Mouse (Mus musculus) gastrocnemius, adult 18-20 months (tissue): ENCODE data around the gene Hmcn2. TPM values are rescaled to one million over a fixed set of nuclear protein-coding genes. Genes with fewer than 3 reads are reported as not detected.

ENCODE experiments used
- DNase-seq: peaks from one replicate; pipeline ENCODE4 v3.0.0; 2021; ENCODE audit warnings: low spot score
- total RNA-seq, 2 experiments: library from RNA; stranded (reverse); gene quantifications; 2 replicates each; pipeline ENCODE4 v1.2.3; 2021

The Hmcn2 gene
- total RNA-seq, 2 experiments from 2014 or later = 25.9 to 30.7 TPM

DNA sequence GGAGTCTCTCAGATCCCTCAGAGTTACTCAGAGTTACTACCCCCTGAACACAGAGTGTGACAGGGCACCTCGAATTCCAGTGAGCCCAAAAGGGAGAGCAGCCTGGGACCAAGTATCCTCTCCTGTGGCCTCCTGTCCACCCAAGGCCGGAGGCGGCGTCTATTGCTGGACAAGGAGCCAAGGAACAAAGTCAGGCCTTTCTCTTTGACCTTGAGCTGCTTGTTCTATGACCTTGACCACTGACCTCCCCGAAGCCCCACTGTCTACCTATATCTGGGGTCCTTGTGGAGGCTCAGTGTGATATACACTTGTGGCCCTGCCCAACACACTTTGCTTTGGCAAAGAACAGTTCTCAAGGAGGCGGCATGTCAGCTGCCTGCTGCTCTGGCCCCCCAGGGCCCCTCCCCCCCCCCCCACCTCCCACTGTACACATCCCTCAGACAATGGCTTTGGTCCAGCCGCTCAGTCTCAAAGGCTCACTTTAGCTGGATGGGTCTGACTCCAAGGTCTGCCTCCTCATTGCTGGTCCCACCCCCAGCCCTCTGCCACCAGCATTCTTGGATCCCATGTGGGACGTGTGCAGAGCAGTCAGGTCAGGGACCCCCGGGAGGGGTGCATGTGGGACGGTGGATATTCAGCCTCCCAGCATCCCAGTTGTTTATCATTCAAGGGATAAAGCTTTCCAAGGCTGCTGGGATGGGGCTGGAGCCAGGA is 162.0 kb downstream of the Hmcn2 start:
- no peak for DNase-seq

DNA sequence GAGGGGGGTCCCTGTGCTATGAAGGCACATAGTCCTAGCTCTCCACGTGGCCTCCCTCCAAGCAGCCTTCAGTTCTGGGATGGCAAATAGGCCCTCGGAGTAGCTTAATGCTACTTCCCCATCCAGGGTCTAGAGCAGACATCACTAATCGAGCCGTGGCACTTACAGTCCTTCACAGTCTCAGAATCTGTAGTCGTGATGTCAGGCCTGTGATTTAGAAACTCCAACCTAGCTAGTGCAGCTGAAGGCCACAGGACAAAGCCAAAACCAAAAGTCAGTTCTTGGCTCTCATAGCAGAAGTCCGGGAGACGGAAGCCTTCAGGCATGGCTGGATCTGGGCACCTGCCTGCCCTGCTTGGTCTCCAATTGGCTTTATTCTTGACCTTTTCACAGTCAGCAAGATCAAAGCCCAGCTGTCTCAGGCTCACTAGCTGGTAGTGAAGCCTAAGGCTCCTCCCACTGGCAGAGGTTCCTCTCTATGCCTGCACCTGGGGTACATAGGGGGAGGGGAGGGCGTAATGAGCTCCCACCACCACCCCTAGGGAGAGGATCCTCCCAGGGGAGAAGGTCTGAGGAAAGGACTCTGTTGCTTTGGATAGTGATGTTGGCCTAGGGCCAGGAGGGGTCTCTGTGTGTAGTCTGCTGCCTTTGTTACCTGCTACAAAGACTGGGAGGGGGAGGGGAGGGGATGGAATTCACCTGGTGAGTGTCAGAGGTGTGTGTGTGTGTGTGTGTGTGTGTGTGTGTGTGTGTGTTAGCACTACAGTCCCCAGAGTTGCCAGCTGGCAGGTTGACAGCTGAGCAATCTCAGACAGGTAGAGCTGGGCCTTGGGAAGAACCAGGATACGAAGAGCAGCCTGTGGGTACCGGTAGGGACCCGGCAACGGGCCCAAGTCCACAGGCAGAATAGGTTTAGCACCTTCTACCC is 163.3 kb downstream of the Hmcn2 start:
- DNase-seq = no peak

DNA sequence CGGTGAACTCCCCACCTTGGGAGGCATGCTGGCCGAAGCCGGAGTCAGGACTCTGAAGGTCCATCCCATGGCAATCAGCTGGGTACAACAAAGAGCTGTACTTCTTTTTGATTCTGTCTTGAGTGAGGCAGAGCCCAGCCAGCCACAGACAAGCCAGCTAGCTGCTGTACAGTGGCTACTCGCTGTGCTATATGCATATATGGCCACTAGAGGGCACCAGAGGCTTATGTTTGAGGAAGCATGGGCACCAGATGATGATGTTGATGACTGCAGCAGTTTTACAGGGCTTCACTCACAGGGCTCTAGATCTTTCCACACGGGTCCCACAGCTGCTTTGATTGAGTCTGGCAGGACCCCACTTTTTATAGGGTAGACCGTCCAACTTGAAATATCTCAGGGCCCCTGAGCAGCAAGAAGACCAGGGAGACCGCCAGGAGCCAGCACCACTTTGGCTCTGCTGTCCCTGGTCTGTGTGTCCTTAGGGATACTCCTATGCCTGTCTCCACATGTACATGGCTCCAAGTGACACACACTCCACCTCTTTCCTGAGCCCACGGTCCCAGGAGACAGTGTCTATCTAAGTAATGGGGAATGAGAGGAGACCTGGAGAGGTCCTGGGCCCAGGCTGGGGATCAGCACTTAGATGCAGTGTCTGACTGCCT is 168.8 kb downstream of the Hmcn2 start:
- peak; percentile 88 for DNase-seq

DNA sequence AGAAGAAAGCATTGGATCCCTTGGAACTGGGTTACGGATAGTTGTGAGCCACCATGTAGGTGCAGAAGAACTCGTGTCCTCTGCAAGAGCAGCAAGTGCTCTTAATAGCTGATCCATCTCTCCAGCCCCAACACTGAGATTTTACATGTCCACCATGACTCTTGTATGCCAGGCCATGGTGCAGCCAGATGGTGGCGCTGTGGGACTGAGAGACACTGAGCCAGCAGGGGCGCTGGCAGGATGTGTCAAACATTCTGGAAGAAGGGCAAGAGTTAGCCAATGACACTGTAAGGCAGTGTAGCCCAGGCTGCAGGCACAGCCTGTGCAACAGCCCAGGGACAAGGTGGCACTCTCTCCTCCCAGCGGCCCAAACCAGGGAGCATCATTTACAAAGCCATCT is 170.0 kb downstream of the Hmcn2 start:
- DNase-seq = peak; percentile 45

DNA sequence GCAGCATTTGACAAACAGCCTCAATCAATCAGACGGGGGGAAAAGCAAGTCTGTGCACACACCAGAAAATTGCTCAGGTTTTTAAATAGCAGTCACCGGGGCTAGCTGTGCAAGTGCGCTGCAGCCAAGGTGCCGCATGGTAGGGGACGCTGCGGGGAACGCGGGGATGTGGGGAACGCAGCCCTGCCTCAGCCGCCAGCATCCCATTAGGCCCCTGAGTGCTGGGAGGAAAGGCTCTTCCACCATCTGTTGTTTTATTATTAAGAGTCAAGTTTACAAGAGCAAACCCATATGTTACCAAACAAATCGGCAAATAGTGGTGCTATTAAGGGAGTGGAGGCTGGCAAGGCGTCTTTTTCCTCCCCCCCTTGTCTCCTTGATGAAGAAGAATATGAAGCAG is 175.0 kb downstream of the Hmcn2 start:
- no peak for DNase-seq

DNA sequence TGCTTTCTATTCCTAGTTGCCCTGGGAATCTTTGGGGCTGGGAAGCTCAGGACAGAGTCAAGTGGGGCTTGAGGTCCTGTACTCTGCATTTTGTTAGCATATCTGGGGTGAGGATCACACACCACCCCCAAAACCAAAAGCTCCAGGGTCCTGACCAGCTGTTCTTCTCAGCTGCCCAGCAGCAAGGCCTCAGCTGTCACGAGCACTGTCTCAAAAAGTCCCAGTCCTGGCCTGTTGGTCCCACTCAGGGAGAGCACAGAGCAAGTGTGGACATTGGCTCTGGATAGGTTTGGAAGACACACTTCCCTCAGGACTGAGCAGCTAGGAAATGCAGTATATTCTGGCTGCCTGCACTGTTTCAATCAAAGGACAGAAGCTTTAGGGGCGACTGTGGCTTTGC is 176.3 kb downstream of the Hmcn2 start:
- DNase-seq = no peak

DNA sequence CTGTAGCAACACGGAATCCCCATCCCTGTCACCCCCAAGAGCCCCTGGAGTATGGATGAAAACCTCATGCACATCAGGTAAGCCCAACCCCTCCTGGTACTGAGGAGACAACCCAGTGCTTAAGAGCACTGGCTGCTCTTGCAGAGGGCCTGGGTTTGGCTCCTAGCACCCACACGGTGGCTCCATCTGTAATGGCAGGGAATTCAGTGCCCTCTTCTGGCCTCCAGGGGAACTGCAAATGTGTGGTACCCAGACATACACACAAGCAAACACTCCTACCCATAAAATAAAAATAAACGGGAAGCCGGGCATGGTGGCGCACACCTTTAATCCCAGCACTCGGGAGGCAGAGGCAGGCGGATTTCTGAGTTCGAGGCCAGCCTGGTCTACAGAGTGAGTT is 178.1 kb downstream of the Hmcn2 start:
- no peak for DNase-seq

DNA sequence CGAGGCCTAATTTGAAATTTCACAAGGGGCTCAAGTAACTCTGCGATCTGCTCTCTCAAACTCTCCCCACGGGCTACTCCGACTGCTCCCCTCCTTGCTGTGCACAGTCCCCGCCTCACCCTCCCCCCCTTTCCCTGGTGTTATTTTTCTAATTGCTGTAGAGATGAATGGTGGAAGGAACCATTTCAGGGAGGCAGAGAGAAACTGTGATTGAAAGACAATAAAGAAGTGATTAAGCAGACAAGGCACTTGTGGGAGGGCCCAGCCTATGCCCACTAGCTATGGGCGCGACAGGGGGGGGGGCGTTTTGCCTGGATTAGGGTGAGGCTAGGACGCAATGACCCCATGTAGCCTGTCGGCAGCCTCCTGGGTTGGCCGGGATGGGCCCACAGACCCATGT is 179.0 kb downstream of the Hmcn2 start:
- DNase-seq = no peak

DNA sequence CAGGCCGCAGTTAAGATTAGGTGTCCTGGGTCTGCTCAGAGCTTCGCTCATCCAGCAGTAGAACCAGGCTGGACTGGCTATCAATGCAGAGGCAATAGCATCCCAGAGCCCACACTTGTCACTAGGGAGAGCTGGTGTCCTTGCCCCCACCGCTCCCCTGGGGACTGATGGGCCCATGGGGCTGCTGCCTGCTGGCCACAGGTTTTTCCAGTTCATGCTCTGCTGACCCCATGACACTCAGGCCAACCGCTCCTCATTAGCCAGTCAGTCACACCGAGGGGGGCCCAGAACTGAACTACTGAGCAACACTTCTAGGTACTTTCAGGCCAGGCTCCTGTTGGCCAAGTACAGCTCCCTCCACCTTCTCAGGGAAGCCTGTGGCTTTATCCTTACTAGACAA is 180.1 kb downstream of the Hmcn2 start:
- DNase-seq = no peak

DNA sequence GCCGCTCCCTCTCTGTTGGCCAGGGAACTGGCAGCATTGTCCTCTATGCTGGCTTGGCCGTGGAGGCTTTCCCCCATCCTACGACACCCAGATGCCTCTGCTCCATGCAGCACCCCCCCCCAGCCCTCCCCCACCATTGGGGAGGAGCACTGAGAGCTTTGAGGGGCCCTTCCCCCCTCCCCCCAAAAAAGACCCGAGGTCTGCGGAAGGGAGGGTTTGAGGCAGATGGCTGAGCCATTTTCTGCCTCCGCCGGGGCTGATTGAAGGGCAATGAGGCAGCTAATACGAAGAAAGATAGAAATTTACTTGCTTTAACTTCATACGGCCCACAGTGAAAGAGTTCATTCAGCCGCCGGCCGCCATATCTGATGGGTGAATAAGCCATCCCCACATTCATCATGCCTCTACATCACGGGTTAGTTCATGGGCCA is 180.8 kb downstream of the Hmcn2 start:
- DNase-seq = no peak

DNA sequence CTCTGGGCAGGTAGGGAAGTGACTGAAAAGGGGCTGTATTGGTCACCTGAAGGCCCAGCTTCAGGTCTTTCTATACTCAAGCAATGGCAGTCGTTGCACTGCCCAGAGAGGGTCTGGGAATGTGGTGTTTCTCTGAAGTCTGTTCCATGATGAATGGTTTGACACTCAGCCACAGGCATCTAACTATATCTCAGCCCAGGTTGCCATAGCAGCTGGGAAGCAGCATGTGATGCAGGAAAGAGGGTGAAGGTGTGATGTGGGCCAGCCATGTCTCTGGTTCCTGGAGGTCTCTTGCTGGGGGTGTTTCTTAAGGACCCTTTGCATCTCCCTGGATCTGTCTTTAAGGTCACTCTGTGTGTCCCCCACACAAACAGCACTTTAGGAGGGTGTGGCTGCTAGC is 181.9 kb downstream of the Hmcn2 start:
- DNase-seq = no peak

DNA sequence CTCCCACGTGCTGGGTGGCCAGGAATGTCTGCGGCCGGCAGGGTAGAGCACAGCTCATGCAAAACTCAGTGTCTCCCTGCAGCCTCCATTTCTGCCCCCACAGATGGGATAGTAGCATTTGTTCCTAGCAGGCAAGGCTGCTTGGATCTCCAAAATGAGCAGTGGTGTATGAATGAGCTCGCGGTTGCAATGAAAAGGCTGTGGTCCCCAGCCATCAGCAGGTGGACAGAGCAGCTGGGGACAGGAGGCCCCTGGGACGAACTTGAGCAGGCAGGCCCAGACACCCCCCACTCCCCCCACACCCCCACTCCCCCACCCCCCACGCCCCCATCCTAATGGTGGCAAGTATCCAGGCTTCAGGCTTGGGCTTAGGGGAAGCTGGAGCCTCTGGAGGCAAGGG is 182.9 kb downstream of the Hmcn2 start:
- no peak for DNase-seq

DNA sequence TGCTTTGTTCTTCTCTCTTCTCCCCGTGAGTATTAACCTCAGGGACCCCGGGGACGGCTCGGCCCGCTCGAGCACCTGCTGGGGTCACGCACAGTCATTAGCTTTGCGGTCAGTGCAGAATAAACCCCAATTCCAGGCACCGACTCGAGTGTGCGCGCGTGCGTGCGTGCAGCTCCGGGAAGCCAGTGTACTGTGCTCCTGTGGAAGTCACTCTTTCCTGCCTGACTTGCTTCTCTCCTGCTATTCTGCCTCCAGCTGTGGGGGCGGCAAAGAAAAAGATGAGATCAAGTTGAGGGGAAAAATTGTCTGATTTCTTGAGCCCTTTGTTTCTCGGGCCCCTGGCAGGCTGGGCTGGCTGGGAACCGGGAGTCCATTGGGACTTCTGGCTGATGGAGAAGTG is 183.4 kb downstream of the Hmcn2 start:
- DNase-seq = no peak

DNA sequence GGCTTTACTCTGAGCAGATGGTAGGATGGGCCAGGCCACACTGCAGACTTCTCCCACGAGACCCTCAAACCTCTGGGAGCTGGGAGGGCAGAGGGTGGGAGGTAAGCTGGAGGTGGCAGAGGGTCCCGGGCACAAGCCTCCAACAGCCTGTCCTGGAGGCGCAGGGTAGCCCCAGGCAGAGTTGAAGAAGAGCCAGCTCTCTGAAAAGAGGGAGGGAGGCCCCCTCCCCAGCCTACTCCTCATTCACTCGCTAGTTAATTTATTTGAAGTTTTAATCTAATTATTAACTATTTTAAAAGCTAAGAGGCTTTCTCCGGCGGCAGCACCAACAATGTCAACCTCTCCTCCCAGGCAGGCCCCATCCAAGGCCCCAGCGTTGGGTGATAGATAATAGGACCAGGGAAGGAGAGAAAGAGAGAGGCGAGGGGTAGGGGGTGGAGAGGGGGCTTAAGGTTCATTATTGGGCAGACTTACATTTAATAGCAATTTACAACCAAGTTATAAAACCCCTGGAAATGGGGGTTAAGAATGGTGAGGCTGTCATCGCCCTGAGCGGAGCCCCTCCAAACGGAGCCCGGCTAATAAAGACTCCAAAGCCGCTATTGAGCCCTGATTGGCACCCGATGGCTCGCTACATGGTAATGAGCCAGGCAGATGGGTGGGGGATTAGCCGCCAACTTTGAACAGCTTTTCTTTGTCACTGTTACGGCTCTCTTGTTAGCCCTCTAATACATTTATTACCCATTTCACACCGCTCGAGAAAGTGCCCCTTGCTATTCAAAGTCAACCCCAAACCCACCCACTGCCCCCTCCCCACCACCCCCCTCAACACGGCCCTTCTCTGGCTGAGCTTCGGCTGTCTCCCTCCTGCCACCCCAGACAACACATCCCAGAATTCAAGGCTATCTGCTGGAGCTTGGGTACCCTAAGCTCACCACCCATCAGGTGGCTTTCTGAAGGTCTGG is 185.4 kb downstream of the Hmcn2 start:
- no peak for DNase-seq

DNA sequence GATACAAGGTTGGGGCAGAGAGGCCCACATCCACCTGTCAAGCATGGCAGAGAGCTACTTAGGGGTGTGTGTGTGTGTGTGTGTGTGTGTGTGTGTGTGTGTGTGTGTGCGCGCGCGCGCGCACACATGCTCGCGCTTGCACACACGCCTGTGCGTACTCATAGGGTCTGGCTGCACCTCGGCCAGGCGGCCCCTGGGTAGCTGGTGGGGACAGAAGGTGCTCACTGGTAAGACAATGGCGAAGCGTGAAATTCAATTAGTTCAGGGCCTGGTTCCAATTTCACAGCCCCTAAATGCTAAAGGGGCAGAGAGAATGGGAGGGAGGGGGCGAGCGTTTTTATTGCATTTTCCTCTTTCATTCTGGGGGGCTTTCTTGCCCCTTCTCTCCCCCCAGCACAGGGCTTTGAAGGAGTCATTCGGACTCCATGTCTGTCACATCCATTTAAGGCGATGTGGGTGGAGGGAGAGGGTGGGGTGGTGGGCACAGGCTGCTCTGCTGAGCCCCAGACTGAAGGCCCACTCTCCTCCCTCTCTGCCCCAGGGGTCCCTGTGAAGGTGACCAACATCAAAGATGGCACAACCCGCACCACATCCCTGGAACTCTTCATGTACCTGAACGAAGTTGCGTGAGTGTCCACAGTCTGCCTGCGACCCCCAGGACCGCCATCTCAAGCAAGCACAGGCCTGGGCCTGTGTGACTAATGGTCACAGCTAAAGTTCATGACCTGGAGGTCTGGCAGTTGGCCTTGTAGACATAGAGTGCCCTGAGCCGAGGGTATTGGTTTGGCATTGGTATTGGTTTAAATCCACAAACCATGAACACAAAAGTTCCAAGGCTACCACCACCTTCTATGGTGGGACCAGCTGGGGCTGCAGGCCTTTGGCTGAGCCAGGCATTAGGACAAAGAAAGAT is 186.3 kb downstream of the Hmcn2 start:
- DNase-seq = no peak

DNA sequence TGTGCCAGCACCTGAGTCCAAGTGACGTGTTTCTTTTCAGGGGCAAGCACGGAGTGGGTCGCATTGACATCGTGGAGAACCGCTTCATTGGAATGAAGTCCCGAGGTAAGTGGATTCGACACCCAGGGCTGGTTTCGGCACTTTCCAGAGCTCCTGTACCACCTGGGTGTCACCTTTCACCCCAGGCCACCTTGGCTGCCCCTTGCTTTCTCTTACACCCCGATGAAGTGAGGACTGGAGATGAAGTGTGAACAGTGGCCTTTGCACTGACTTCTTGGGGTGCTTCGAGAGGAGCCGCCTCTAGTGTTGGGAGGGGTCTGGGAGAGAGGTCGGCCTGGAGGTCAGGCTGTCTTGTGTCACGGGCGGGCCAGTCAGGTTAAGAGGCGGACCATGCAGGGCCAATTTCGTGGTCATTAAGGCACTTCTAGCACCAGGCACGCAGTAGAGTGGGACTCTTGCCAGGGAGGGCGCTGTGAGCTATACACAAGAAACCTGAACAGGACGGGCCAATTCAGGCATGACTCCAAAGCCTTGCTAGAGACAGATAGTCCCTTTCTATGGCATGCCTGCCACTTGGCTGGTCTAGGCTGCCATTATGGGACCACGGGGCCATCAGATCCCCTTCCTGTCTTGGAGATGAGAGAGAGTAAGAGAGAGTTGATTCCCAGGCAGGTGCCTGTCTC is 187.4 kb downstream of the Hmcn2 start:
- DNase-seq = no peak

DNA sequence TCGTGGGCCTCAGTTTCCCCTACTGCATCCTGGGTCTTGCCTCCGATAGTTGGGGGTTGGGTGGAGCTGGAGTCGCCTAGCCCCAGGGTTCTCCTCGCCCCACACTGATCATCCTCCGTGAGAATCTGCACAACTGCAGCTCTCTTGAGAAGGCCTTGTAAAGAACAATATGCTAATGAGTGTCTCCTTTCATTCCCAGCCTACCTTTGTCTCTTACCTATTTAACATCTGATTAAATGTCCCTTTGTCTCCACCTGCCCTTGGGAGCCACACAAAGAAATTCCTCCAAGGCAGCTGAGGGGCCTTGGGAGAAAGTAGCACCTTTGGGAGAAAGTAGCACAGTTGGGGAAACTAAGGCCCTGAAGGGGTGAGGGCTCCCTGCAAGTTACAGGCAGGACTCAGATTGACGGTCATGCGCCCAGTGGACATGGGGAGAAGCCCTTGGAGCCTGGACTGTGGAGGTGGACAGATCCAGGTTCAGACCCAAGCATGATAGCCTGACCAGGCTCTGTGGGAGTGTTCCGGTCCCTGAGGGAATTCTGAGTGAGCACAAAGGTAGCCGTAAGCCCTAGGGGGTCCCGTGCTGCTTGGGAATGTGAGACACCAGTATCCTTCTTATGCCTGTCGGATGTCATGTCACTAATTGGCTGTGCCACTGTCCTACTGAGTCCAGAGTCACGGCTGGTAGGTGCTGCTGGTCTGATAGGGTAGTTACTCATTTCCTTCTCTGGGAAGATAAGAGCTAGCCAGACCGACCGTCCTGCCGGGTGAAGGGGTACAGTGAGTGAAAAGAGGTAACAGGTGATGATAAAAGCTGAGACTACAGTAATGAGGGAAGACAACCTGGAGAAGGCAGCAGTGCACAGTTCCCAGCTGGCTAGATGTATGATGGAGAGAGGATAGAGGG is 188.7 kb downstream of the Hmcn2 start:
- DNase-seq = no peak

DNA sequence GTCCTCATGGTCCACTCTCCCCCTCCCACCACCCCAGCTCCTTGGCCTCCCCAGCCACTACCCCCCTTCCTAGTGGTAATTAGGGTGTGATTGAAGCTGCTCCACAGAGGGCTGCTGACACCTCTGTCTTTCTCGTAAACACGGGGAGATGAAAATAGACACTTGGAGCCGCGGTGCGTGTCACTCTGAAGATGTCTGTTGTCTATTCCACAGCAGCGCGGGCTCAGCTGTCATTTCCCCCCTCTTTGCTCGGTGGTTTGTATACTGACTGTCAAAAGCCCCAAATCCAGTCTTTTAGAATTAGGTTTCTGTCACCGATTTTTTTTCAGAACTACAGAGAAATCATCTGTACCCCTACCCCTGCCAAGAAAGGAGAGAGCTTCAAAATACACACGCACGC is 191.3 kb downstream of the Hmcn2 start:
- DNase-seq = no peak
